Mouse (Mus musculus): ENCODE measurements around the gene Gpd1. TPM values are rescaled to one million over a fixed set of nuclear protein-coding genes. Genes with fewer than 3 reads are reported as not detected.
"Not testable (repeated sequence)": the region's sequence is repeated elsewhere in the genome, so short reads cannot be mapped to it uniquely, and the experiment has no call there.

Gene Gpd1
- polyA plus RNA-seq, 1 experiment from 2014 or later, result 0.92 TPM

DNA sequence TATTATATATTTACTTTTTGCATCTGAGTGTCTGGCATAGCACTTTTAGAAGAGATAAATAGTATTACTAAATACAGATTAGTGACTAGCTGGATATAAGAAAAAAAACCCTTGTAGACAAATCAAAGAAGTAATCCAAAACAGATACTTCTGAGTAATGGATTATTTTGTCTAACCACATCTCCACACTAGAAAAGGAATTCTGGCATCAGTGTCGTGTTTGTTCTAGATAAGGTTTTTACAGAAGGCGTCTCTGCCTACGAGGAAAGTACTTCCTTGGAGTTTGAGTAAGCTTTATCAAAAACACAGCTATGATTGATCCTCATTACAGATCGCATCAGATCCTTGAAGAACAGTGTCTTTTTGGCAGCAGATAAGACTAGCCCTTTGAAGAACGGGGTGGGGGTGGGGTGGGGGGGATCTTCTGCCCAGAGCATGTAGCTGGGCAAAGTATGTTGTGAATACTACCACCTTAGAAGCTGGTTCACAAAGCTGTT is 53.7 kb downstream of the Gpd1 start:
- H3K9me3 ChIP-seq (ENCODE audit: control insufficient read depth, low read length), result no peaks in the 10 kb centered on the region
- peak overlapping the region; percentile 92; the same call in 1 of the 2 replicates for H3K27ac ChIP-seq (replicated peaks; ENCODE audit: low read depth, low read length)
- ATAC-seq (ENCODE audit: low FRiP score, low TSS enrichment), result no peak
- no peaks in the 10 kb centered on the region for H3K36me3 ChIP-seq (ENCODE audit: control insufficient read depth, insufficient read depth, low read length)
- peak overlapping the region; percentile 80 for H3K4me3 ChIP-seq (replicated peaks; ENCODE audit: low read depth, low read length)
- no peak for DNase-seq
- WGBS, result 33% methylated on average over 5 of the region's 5 CpGs
- peaks cover 11% of the 10 kb centered on the region; the same call in 1 of the 2 replicates for H3K4me1 ChIP-seq (ENCODE audit: control insufficient read depth, insufficient read depth, low read length)
- H3K4me2 ChIP-seq (ENCODE audit: low read length), result peak overlapping the region; percentile 75
- peak overlapping the region; percentile 91 for H3K9ac ChIP-seq (replicated peaks; ENCODE audit: low read length)
- H3K27me3 ChIP-seq (ENCODE audit: control insufficient read depth, insufficient read depth, low read length), result no peaks in the 10 kb centered on the region

DNA sequence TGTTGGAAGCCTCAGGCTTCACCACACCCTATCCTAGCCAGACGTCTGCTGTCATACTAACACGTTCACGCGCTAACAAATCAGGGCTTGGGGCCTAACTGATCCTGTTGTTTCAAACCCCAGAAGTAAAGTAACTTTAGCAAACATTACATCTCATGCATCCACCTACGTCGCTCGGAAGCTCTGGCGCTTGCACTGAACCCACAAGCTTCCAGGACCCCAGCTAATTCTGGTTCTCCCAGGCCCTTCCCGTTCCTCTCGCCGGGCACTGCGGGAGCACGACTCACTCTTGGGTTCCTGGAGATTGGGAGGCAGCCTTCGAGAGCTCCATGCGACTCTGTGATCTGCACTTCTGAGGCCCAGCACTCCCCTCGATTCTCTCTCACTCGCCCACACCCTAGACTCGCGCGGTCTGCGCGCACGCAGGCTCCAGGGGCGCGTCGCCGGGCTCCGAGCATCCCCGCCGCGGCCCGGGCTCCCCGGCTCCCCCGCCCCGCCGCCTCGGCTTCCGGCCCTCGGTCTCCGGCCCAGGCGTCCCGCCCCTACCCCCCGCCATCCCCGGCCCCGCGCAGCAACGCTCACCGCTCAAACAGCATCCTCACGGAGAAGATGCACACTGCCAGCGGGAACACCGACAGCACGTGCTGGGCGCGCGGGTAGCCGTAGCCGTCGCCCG is 54.4 kb downstream of the Gpd1 start:
- ATAC-seq (ENCODE audit: low FRiP score, low TSS enrichment), result peak; percentile 79; the same call in 1 of the 2 replicates

DNA sequence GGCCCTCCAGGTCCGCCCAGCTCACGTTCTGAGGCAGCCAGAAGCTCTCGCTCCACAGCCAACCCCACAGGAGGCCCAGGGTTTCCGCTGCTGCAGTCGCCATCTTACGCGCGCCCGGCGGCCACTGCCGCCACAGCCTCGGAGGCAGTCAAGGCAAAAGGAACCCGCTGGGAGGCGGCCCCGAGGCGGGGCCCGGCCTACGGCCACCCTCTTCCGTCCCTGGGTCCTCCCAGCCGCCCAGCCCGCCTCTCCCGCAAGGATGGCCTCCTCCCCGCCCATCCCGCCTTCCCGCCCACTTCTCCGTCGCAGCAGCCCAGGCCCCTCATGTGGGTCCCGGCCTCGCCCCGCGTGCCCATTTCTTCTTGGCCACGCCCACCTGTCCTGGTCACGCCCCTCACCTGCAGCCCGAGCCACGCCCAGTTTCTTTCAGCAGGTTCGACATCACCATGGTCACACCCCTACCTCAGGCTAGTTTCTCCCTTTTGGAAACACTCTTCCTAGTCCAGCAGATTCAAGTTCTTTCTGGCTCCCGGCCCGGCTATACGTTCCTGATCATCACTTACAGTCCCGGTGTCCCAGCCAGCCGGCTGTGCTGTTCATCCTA is 55.1 kb downstream of the Gpd1 start:
- Histone ChIP-seq H3K9me3 (ENCODE audit: control insufficient read depth, low read length) (no peaks in the 10 kb centered on the region), H3K4me1 (ENCODE audit: control insufficient read depth, insufficient read depth, low read length) (peaks cover 11% of the 10 kb centered on the region; the same call in 1 of the 2 replicates), H3K27me3 (ENCODE audit: control insufficient read depth, insufficient read depth, low read length) (no peaks in the 10 kb centered on the region), H3K4me2 (ENCODE audit: low read length) (peak overlapping the region; percentile 75), H3K9ac (replicated peaks; ENCODE audit: low read length) (peak overlapping the region; percentile 91), H3K27ac (replicated peaks; ENCODE audit: low read depth, low read length) (peak overlapping the region; percentile 92), H3K36me3 (ENCODE audit: control insufficient read depth, insufficient read depth, low read length) (no peaks in the 10 kb centered on the region), H3K4me3 (replicated peaks; ENCODE audit: low read depth, low read length) (peak overlapping the region; percentile 80)
- 0% methylated on average over 41 of the region's 41 CpGs for WGBS
- ATAC-seq (ENCODE audit: low FRiP score, low TSS enrichment) (peak; percentile 80), DNase-seq (peak; percentile 87)

More for the DNA sequence above, 54.4 kb downstream of the Gpd1 start:
- Histone ChIP-seq H3K4me3 (replicated peaks; ENCODE audit: low read depth, low read length) (peak overlapping the region; percentile 80), H3K9me3 (ENCODE audit: control insufficient read depth, low read length) (no peaks in the 10 kb centered on the region), H3K9ac (replicated peaks; ENCODE audit: low read length) (peak overlapping the region; percentile 91), H3K27me3 (ENCODE audit: control insufficient read depth, insufficient read depth, low read length) (no peaks in the 10 kb centered on the region), H3K4me2 (ENCODE audit: low read length) (peak overlapping the region; percentile 75), H3K27ac (replicated peaks; ENCODE audit: low read depth, low read length) (peak overlapping the region; percentile 92), H3K36me3 (ENCODE audit: control insufficient read depth, insufficient read depth, low read length) (no peaks in the 10 kb centered on the region), H3K4me1 (ENCODE audit: control insufficient read depth, insufficient read depth, low read length) (peaks cover 11% of the 10 kb centered on the region; the same call in 1 of the 2 replicates)
- WGBS, result under 1% methylated on average over 58 of the region's 59 CpGs
- DNase-seq, result peak; percentile 72

DNA sequence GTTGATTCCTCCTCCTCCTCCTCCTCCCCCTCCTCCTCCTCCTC is 55.4 kb downstream of the Gpd1 start, which contains the start of gene Cers5:
Gene Cers5 (minus strand): TSS at position 5 of the 44 bp plus-strand sequence.
- not testable (repeated sequence) for H3K27me3 ChIP-seq (ENCODE audit: control insufficient read depth, insufficient read depth, low read length); DNase-seq; H3K9me3 ChIP-seq (ENCODE audit: control insufficient read depth, low read length); H3K36me3 ChIP-seq (ENCODE audit: control insufficient read depth, insufficient read depth, low read length); ATAC-seq (ENCODE audit: low FRiP score, low TSS enrichment)
- Histone ChIP-seq H3K27ac (replicated peaks; ENCODE audit: low read depth, low read length) (peak within 1 kb of the TSS; percentile 92), H3K4me3 (replicated peaks; ENCODE audit: low read depth, low read length) (peak within 1 kb of the TSS; percentile 80), H3K9ac (replicated peaks; ENCODE audit: low read length) (peak within 1 kb of the TSS; percentile 91), H3K4me1 (ENCODE audit: control insufficient read depth, insufficient read depth, low read length) (peaks cover 11% of the 10 kb centered on the region; the same call in 1 of the 2 replicates), H3K4me2 (ENCODE audit: low read length) (peak within 1 kb of the TSS; percentile 75)

DNA sequence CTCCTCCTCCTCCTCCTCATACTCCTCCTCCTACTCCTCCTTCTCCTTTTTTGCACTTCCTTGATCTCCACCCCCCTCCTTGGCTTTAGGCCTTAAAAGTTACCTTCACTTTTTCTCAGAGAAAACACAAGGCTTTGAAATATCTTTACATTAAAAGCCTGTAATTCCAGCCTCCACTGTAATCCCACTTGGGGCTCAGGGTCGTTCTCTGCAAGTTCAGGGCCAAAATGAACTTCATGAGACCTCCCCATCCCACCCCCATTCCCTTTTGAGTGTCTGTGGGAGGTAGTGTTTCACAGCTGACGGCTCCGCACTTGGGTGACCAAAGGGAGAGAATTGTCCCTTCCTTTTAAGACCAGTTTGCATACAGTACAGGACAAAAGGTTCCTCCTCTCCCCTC is 55.6 kb downstream of the Gpd1 start:
- Histone ChIP-seq H3K4me2 (ENCODE audit: low read length) (no peak overlapping the region), H3K9ac (replicated peaks; ENCODE audit: low read length) (no peak overlapping the region), H3K27ac (replicated peaks; ENCODE audit: low read depth, low read length) (no peak overlapping the region), H3K4me3 (replicated peaks; ENCODE audit: low read depth, low read length) (no peak overlapping the region), H3K27me3 (ENCODE audit: control insufficient read depth, insufficient read depth, low read length) (no peaks in the 10 kb centered on the region), H3K9me3 (ENCODE audit: control insufficient read depth, low read length) (no peaks in the 10 kb centered on the region), H3K4me1 (ENCODE audit: control insufficient read depth, insufficient read depth, low read length) (peaks cover 11% of the 10 kb centered on the region; the same call in 1 of the 2 replicates), H3K36me3 (ENCODE audit: control insufficient read depth, insufficient read depth, low read length) (no peaks in the 10 kb centered on the region)
- WGBS, result 37% methylated on average over 3 of the region's 3 CpGs
- ATAC-seq (ENCODE audit: low FRiP score, low TSS enrichment) (no peak), DNase-seq (no peak)

Other genes with a start within 250 kb of the Gpd1 start
- gene Bcdin3d, start 242.8 kb upstream of the Gpd1 start, polyA plus RNA-seq (2014; fragmentation: Nextera tagmentation; extraction: Ambion mirVana), result 23.0 and 24.6 TPM in 2 replicates
- gene Faim2, start 189.3 kb upstream of the Gpd1 start, polyA plus RNA-seq (2014; fragmentation: Nextera tagmentation; extraction: Ambion mirVana), result 17.9 and 19.0 TPM in 2 replicates
- not detected in 2 replicates for gene Aqp2, start 138.5 kb upstream of the Gpd1 start, polyA plus RNA-seq (2014; fragmentation: Nextera tagmentation; extraction: Ambion mirVana)
- gene Aqp5, start 126.7 kb upstream of the Gpd1 start, polyA plus RNA-seq (2014; fragmentation: Nextera tagmentation; extraction: Ambion mirVana), result 0.70 and 3.0 TPM in 2 replicates
- gene Aqp6, start 116.1 kb upstream of the Gpd1 start, polyA plus RNA-seq (2014; fragmentation: Nextera tagmentation; extraction: Ambion mirVana), result 0.93 and 1.1 TPM in 2 replicates
- 42.2 and 64.0 TPM in 2 replicates for gene Racgap1, start 65.9 kb upstream of the Gpd1 start, polyA plus RNA-seq (2014; fragmentation: Nextera tagmentation; extraction: Ambion mirVana)
- 51.9 and 53.5 TPM in 2 replicates for gene Asic1, start 47.1 kb upstream of the Gpd1 start, polyA plus RNA-seq (2014; fragmentation: Nextera tagmentation; extraction: Ambion mirVana)
- 127 and 136 TPM in 2 replicates for gene Smarcd1, start 15.4 kb upstream of the Gpd1 start, polyA plus RNA-seq (2014; fragmentation: Nextera tagmentation; extraction: Ambion mirVana)
- gene Gm17349, start 12.0 kb upstream of the Gpd1 start, polyA plus RNA-seq (2014; fragmentation: Nextera tagmentation; extraction: Ambion mirVana), result not detected in 2 replicates
- gene Cox14, start 8.1 kb downstream of the Gpd1 start, polyA plus RNA-seq (2014; fragmentation: Nextera tagmentation; extraction: Ambion mirVana), result 168 and 206 TPM in 2 replicates
- 70.9 and 74.5 TPM in 2 replicates for gene Cers5, start 55.4 kb downstream of the Gpd1 start, polyA plus RNA-seq (2014; fragmentation: Nextera tagmentation; extraction: Ambion mirVana)
- 8.5 and 15.3 TPM in 2 replicates for gene Lima1, start 157.9 kb downstream of the Gpd1 start, polyA plus RNA-seq (2014; fragmentation: Nextera tagmentation; extraction: Ambion mirVana)
- not detected in 2 replicates for gene Fam186a, start 249.5 kb downstream of the Gpd1 start, polyA plus RNA-seq (2014; fragmentation: Nextera tagmentation; extraction: Ambion mirVana)